Mouse (Mus musculus): ENCODE measurements at regions not wholly inside any gene's neighbourhood (a gene's known extent, or its start where the extent isn't known, plus 50 kb on each side); places are given as distances from the start of the nearest gene placed in this dataset.

DNA sequence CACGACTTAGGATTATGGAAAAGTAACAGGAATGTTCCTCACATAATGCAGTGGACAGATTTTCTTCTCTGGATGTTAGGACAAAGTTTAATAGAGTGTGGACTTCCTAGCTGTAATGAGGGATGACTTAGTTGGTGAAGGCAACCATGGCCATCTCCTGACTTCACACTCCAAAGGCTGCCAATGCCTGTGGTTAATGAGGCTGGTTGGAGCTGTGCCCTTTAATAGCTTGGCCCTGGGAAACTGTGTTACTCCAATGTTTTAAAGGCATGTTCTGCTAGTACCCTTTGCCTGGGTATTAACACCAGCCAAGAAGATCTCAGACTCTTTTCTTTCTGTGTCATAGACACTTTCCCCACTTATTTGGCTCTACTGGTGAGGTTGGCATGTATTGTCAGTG, 378.9 kb downstream of the Fat4 start:
- Histone ChIP-seq H3K9me3 (ENCODE audit: control insufficient read depth, low read length) (no peaks in the 10 kb centered on the region), H3K9ac (ENCODE audit: low read depth, low read length) (no peak overlapping the region), H3K4me2 (ENCODE audit: low read length) (no peak overlapping the region), H3K27me3 (replicated peaks; ENCODE audit: control insufficient read depth, insufficient read depth, low read length) (no peaks in the 10 kb centered on the region), H3K4me3 (ENCODE audit: low read length) (no peak overlapping the region), H3K36me3 (ENCODE audit: control insufficient read depth, insufficient read depth, low read length) (no peaks in the 10 kb centered on the region), H3K4me1 (ENCODE audit: control insufficient read depth, insufficient read depth, low read depth, low read length) (no peaks in the 10 kb centered on the region), H3K27ac (ENCODE audit: low read depth, low read length) (no peak overlapping the region)
- ATAC-seq: no peak
- WGBS: 87% methylated on average over 1 of the region's 1 CpGs

DNA sequence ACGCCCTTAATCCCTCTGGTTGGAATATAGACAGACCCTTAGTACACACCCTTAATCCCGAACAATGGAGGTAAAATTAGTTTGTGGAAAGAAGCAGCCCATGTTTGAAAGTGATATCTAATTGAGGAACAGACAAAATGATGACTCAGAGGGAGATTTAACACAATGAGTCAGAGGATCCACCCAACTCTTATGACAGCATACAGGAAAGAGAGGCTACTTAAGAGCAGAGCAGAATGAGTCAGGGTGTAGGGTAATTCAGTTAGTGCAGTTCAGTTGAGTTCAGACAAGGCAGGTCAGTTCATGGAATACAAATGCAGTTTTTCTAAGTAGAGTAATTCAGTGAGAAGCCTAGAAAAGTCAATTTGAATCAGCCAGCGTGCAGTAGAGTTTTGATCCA, 382.6 kb downstream of the Fat4 start:
- Histone ChIP-seq H3K4me2 (ENCODE audit: low read length) (no peak overlapping the region), H3K36me3 (ENCODE audit: control insufficient read depth, insufficient read depth, low read length) (no peaks in the 10 kb centered on the region), H3K9me3 (ENCODE audit: control insufficient read depth, low read length) (no peaks in the 10 kb centered on the region), H3K27ac (ENCODE audit: low read depth, low read length) (no peak overlapping the region), H3K4me1 (ENCODE audit: control insufficient read depth, insufficient read depth, low read depth, low read length) (no peaks in the 10 kb centered on the region), H3K4me3 (ENCODE audit: low read length) (no peak overlapping the region), H3K27me3 (replicated peaks; ENCODE audit: control insufficient read depth, insufficient read depth, low read length) (no peaks in the 10 kb centered on the region), H3K9ac (ENCODE audit: low read depth, low read length) (no peak overlapping the region)
- ATAC-seq: no peak
- WGBS: 94% methylated on average over 3 of the region's 3 CpGs

GRCm38 (mm10) chr3:39272616-39273015, 385.9 kb downstream of the Fat4 start:
- Histone ChIP-seq H3K27ac (ENCODE audit: low read depth, low read length) (no peak overlapping the region), H3K27me3 (replicated peaks; ENCODE audit: control insufficient read depth, insufficient read depth, low read length) (no peaks in the 10 kb centered on the region), H3K36me3 (ENCODE audit: control insufficient read depth, insufficient read depth, low read length) (no peaks in the 10 kb centered on the region), H3K4me1 (ENCODE audit: control insufficient read depth, insufficient read depth, low read depth, low read length) (no peaks in the 10 kb centered on the region; the same call in 1 of the 2 replicates), H3K4me2 (ENCODE audit: low read length) (no peak overlapping the region), H3K9ac (ENCODE audit: low read depth, low read length) (no peak overlapping the region), H3K4me3 (ENCODE audit: low read length) (no peak overlapping the region), H3K9me3 (ENCODE audit: control insufficient read depth, low read length) (no peaks in the 10 kb centered on the region)
- WGBS: 95% methylated on average over 1 of the region's 1 CpGs
- no peak for ATAC-seq

- no peak overlapping the region for H3K4me3 ChIP-seq (ENCODE audit: low read length)
- 67% methylated on average over 4 of the region's 4 CpGs for WGBS
- H3K27me3 ChIP-seq (replicated peaks; ENCODE audit: control insufficient read depth, insufficient read depth, low read length): no peaks in the 10 kb centered on the region
- H3K36me3 ChIP-seq (ENCODE audit: control insufficient read depth, insufficient read depth, low read length): no peaks in the 10 kb centered on the region
- H3K27ac ChIP-seq (ENCODE audit: low read depth, low read length): no peak overlapping the region
- H3K4me2 ChIP-seq (ENCODE audit: low read length): no peak overlapping the region
- no peak overlapping the region for H3K9ac ChIP-seq (ENCODE audit: low read depth, low read length)
- H3K4me1 ChIP-seq (ENCODE audit: control insufficient read depth, insufficient read depth, low read depth, low read length): no peaks in the 10 kb centered on the region; the same call in 1 of the 2 replicates
- ATAC-seq: no peak; the same call in 1 of the 2 replicates
- no peaks in the 10 kb centered on the region for H3K9me3 ChIP-seq (ENCODE audit: control insufficient read depth, low read length)
Measured at GRCm38 (mm10) chr3:39276897-39277296, 390.2 kb downstream of the Fat4 start.

GRCm38 (mm10) chr3:39277310-39277709, 390.6 kb downstream of the Fat4 start:
- 80% methylated on average over 6 of the region's 6 CpGs for WGBS
- Histone ChIP-seq H3K4me1 (ENCODE audit: control insufficient read depth, insufficient read depth, low read depth, low read length) (no peaks in the 10 kb centered on the region; the same call in 1 of the 2 replicates), H3K36me3 (ENCODE audit: control insufficient read depth, insufficient read depth, low read length) (no peaks in the 10 kb centered on the region), H3K4me3 (ENCODE audit: low read length) (no peak overlapping the region), H3K27ac (ENCODE audit: low read depth, low read length) (no peak overlapping the region), H3K4me2 (ENCODE audit: low read length) (no peak overlapping the region), H3K9ac (ENCODE audit: low read depth, low read length) (no peak overlapping the region), H3K27me3 (replicated peaks; ENCODE audit: control insufficient read depth, insufficient read depth, low read length) (no peaks in the 10 kb centered on the region), H3K9me3 (ENCODE audit: control insufficient read depth, low read length) (no peaks in the 10 kb centered on the region)
- no peak; the same call in 1 of the 2 replicates for ATAC-seq

- Histone ChIP-seq H3K4me3 (ENCODE audit: low read length) (no peak overlapping the region), H3K4me1 (ENCODE audit: control insufficient read depth, insufficient read depth, low read depth, low read length) (no peaks in the 10 kb centered on the region), H3K9ac (ENCODE audit: low read depth, low read length) (no peak overlapping the region), H3K27ac (ENCODE audit: low read depth, low read length) (no peak overlapping the region), H3K27me3 (replicated peaks; ENCODE audit: control insufficient read depth, insufficient read depth, low read length) (no peaks in the 10 kb centered on the region), H3K36me3 (ENCODE audit: control insufficient read depth, insufficient read depth, low read length) (no peaks in the 10 kb centered on the region), H3K9me3 (ENCODE audit: control insufficient read depth, low read length) (no peaks in the 10 kb centered on the region), H3K4me2 (ENCODE audit: low read length) (no peak overlapping the region)
- 86% methylated on average over 3 of the region's 3 CpGs for WGBS
- ATAC-seq: no peak
Measured at GRCm38 (mm10) chr3:39295255-39295654, 408.5 kb downstream of the Fat4 start.

DNA sequence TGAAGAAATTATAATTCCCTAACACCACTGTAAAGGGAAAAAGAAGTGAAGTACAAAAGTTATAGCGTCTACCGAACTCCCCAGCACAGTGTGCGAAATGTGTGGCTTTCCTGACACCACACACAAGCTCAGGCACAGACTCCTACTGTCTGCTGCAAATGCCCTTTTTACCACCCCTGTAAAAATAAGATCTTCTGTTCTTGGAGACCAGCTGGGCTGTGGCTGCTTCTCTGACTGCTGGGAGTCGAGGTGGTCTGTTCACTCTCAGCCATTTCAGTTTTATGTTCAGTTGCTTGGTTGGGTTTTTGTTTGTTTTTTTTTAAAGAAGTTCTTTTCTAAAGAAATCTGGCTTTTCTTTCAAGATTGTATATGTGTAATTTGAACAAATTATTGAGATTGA, 409.5 kb downstream of the Fat4 start:
- H3K4me2 ChIP-seq (ENCODE audit: low read length): no peak overlapping the region
- no peak overlapping the region for H3K4me3 ChIP-seq (ENCODE audit: low read length)
- no peaks in the 10 kb centered on the region for H3K4me1 ChIP-seq (ENCODE audit: control insufficient read depth, insufficient read depth, low read depth, low read length)
- WGBS: 86% methylated on average over 4 of the region's 4 CpGs
- ATAC-seq: no peak
- H3K9me3 ChIP-seq (ENCODE audit: control insufficient read depth, low read length): no peaks in the 10 kb centered on the region
- no peaks in the 10 kb centered on the region for H3K27me3 ChIP-seq (replicated peaks; ENCODE audit: control insufficient read depth, insufficient read depth, low read length)
- H3K27ac ChIP-seq (ENCODE audit: low read depth, low read length): no peak overlapping the region
- H3K9ac ChIP-seq (ENCODE audit: low read depth, low read length): no peak overlapping the region
- H3K36me3 ChIP-seq (ENCODE audit: control insufficient read depth, insufficient read depth, low read length): no peaks in the 10 kb centered on the region

DNA sequence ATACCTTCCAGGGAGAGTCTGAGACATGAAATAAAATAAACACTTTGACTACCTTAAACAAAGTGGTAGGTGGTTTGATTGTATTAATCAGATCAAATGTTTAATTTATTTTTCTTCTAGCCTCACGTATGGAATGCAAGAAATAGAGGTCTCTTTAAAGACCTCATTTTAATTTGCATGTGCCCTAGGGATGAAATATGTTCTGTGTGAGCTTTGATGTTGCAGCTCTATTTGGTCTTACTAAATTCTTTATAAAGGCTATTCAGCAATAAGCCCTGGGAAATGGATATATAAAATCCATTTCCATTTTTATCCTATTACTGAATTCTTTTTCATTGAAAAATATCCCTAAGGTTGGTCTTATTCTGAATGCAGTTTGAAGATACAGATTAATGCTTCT, 422.7 kb downstream of the Fat4 start:
- 61% methylated on average over 1 of the region's 1 CpGs for WGBS
- Histone ChIP-seq H3K27me3 (replicated peaks; ENCODE audit: control insufficient read depth, insufficient read depth, low read length) (no peaks in the 10 kb centered on the region), H3K9ac (ENCODE audit: low read depth, low read length) (no peak overlapping the region), H3K4me3 (ENCODE audit: low read length) (no peak overlapping the region), H3K4me1 (ENCODE audit: control insufficient read depth, insufficient read depth, low read depth, low read length) (no peaks in the 10 kb centered on the region), H3K36me3 (ENCODE audit: control insufficient read depth, insufficient read depth, low read length) (no peaks in the 10 kb centered on the region), H3K9me3 (ENCODE audit: control insufficient read depth, low read length) (no peaks in the 10 kb centered on the region), H3K27ac (ENCODE audit: low read depth, low read length) (no peak overlapping the region), H3K4me2 (ENCODE audit: low read length) (no peak overlapping the region)
- ATAC-seq: no peak

- no peak for ATAC-seq
- Histone ChIP-seq H3K9me3 (ENCODE audit: control insufficient read depth, low read length) (no peaks in the 10 kb centered on the region), H3K9ac (ENCODE audit: low read depth, low read length) (no peak overlapping the region), H3K4me1 (ENCODE audit: control insufficient read depth, insufficient read depth, low read depth, low read length) (no peaks in the 10 kb centered on the region), H3K27ac (ENCODE audit: low read depth, low read length) (no peak overlapping the region), H3K27me3 (replicated peaks; ENCODE audit: control insufficient read depth, insufficient read depth, low read length) (no peaks in the 10 kb centered on the region), H3K36me3 (ENCODE audit: control insufficient read depth, insufficient read depth, low read length) (no peaks in the 10 kb centered on the region), H3K4me2 (ENCODE audit: low read length) (no peak overlapping the region), H3K4me3 (ENCODE audit: low read length) (no peak overlapping the region)
- WGBS: 49% methylated on average over 4 of the region's 4 CpGs
Measured at GRCm38 (mm10) chr3:39313563-39313962, 426.8 kb downstream of the Fat4 start.

DNA sequence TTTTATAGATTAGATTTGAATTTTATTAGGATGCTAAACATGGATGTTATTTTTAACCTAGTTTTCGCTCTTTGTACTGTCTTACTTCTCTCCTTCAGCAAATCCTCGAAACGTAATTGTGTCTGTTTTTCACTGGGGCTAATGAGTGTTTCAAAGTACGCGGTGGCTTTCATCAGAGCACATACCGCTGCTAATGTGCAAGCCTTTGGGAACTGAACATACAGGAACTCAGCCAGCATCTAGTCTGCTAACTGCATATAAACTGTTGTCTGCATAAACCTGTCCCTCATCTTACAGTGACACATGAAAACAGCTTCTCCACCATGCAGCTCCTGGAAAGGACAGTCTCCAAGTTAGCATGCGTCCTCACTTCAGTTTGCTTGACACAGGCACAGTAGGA, 434.1 kb downstream of the Fat4 start:
- no peaks in the 10 kb centered on the region for H3K9me3 ChIP-seq (ENCODE audit: control insufficient read depth, low read length)
- no peak overlapping the region for H3K27ac ChIP-seq (ENCODE audit: low read depth, low read length)
- no peaks in the 10 kb centered on the region for H3K27me3 ChIP-seq (replicated peaks; ENCODE audit: control insufficient read depth, insufficient read depth, low read length)
- H3K9ac ChIP-seq (ENCODE audit: low read depth, low read length): no peak overlapping the region
- peaks cover 2% of the 10 kb centered on the region for H3K4me1 ChIP-seq (ENCODE audit: control insufficient read depth, insufficient read depth, low read depth, low read length)
- no peaks in the 10 kb centered on the region for H3K36me3 ChIP-seq (ENCODE audit: control insufficient read depth, insufficient read depth, low read length)
- WGBS: 47% methylated on average over 7 of the region's 7 CpGs
- no peak overlapping the region for H3K4me2 ChIP-seq (ENCODE audit: low read length)
- H3K4me3 ChIP-seq (ENCODE audit: low read length): no peak overlapping the region
- ATAC-seq: no peak

Data from hindbrain, embryonic 16.5 days (tissue).